Mouse (Mus musculus): ENCODE data around the gene Akap10.
"Not testable (repeated sequence)": the region's sequence is repeated elsewhere in the genome, so short reads cannot be mapped to it uniquely, and the experiment has no call there.

The Akap10 gene

DNA sequence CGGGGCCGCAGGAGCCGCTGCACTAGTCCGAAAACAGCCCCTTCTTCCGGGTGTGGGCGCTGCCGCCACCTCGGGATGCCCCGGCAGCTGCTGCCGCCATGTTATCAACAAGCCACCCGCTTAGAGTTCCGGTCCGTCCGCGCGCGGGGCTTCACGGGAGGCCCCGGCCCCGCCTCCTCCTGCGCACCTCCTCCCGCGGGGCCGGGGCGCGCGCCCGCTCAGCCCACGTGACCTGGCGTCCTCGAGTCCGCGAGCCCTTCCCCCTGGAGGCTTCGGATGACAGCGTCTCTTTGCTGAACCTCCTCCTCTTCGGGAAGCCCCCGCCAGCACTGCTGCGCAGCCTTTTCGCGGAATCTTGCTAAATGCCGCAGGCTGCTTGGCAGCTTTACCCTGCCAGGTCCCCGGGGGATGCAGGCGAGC is at the start of gene Akap10:
TSS of gene Akap10 (minus strand) at position 155 of the 420 bp plus-strand sequence.
- peak; percentile 95 for DNase-seq

- no peak for DNase-seq
Measured at GRCm38 (mm10) chr11:61975783-61976182, 45.7 kb upstream of the Akap10 start.

GRCm38 (mm10) chr11:61974106-61974707 is 44.2 kb upstream of the Akap10 start:
- no peak for DNase-seq

- DNase-seq: no peak
Measured at GRCm38 (mm10) chr11:61971441-61972221, 41.6 kb upstream of the Akap10 start.

DNA sequence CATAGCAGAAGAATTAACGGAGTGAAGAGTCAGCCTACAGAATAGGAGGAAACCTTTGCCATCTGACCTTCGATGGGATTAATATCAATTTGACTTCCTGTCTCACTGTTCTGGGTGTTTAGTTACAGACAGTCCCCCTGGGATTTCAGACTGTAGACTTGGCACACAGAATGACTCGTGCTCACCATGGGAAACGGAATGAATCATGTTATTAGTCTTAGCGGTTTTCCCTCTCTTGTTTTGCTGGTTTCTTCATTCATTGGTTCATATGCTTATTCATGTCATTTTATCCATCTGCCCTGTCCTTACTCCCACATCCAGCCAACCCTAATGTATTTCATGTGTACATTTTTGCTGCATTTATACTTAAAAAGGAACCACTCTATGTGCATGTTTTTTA is 40.8 kb upstream of the Akap10 start:
- DNase-seq: no peak

- no peak for DNase-seq
Measured at GRCm38 (mm10) chr11:61968875-61969274, 38.8 kb upstream of the Akap10 start.

DNA sequence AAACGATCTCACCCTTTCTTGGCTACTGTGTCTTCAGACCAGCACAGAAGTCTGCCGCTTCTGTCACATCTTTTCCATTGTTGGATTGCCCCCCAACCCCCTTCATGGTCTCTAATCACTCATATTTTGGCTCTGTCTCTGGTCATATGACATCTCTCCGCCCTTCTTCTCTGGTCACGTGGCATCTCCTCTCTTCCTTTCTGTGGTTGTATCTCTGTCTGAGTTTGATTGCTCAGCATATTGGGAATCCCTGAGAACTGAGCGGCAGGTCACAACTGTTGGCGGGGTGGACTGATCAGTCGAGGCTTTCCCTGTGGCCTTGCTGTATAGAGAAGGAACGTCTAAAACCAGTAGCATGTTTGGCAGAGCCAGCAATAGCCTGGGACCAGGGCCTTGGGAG is 37.0 kb upstream of the Akap10 start:
- DNase-seq: no peak

DNA sequence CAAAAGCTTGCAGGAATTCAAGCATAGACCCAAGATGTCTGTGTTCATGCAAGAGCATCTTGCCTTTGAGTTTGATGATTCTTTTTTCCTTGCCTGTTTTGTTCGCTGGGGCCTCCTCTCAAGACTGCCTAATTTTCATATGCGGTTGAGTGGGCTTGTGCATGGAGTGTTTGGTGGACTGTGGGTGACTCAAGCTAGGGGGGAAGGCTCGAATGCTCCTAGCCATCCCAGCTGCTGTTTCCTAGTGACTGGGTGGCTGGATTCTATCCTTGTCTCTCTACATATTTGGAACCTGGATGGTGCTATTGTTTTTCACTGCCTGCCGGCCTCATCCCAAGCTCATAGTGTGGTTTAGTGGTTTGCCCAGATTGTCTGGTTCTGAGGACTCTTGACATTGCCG is 34.6 kb upstream of the Akap10 start:
- DNase-seq: no peak

DNA sequence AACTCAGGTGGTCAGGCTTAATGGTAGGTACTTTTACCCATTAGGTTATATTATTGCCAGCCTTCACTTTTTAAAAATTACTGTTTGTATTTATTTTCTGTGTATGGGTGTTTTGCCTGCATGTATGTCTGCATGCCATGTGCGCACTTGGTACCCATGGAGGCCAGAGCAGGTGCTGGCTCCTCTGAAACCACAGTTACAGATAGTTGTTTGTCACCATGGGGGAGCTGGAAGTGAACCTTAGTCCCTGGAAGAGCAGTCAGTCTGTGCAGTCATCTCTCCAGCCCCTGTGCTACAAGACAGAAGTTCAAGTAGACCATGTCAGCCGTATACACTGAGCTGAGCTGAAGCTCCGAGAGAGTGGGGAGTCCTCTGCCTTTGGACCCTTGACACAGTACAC is 33.1 kb upstream of the Akap10 start:
- DNase-seq: no peak

- no peak for DNase-seq
Measured at GRCm38 (mm10) chr11:61962684-61963083, 32.6 kb upstream of the Akap10 start.

- no peak for DNase-seq
Measured at GRCm38 (mm10) chr11:61960096-61960495, 30.0 kb upstream of the Akap10 start.

GRCm38 (mm10) chr11:61958706-61959105 is 28.7 kb upstream of the Akap10 start:
- not testable (repeated sequence) for DNase-seq

GRCm38 (mm10) chr11:61957296-61957813 is 27.3 kb upstream of the Akap10 start:
- no peak for DNase-seq

GRCm38 (mm10) chr11:61956572-61957295 is 26.7 kb upstream of the Akap10 start, which contains the start of gene Specc1:
Specc1 (plus strand) TSS chr11:61956763.
- DNase-seq: peak; percentile 94

- no peak for DNase-seq
Measured at GRCm38 (mm10) chr11:61955951-61956350, 25.9 kb upstream of the Akap10 start.

DNA sequence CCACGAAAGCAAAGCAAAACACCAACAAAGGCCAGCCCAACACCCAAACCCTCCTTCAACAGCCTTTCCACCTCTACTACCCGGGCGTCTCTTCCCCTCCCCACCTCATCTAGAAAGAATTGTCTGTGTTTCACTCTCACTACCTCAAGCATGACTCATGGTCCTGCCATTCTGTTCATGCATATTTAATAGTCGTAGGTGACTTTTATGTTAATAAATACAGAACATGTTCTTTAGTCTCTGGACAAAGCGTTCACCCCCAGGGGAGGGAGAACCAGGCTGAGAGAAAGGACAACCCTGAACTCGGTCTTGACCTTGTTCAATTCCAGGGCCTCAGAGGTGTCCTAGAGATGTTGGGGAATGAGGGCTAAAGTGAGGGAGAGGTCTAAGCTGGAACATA is 25.1 kb upstream of the Akap10 start:
- DNase-seq: peak; percentile 35

- DNase-seq: peak; percentile 89
Measured at GRCm38 (mm10) chr11:61950632-61951031, 20.6 kb upstream of the Akap10 start.

DNA sequence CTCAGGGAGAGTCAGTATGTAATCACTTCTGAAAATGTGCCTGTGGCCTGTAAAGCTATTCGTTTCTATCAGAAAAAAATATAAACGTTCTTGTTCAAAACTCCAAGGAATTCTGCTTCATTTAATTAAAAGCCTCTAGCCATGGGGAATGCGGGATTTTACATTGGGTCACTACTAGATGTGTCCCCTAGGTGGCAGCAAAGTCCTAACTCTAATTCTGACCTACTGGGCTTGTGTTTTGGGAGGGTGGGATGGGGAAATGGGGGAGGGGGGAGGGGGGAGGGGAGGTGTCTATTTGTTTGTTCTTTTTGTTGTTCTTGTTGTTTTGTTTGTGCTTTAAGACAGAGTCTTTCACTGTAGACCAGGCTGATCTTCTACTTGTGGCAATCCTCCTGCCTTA is 19.3 kb upstream of the Akap10 start:
- peak; percentile 58 for DNase-seq

- no peak for DNase-seq
Measured at GRCm38 (mm10) chr11:61946608-61947007, 16.6 kb upstream of the Akap10 start.

DNA sequence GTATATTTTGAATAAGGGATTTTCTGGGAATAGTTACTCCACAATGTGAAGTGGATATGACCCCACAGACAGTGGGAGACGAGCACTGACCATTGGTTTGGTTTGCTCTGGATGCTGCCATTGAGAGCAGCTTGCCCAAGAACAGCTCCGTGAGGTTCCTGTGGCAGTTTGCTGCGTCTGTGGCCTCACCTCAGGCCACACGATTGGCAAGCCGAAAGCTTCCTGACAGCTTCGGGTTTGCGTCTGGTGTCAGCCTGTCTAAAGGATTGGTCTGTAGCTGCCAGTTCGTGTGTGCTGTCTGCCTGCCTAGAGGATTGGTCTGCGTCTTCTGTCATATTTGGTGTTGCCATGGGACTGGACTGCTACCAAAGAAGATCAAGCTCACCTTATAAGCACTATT is 14.4 kb upstream of the Akap10 start:
- DNase-seq: no peak

DNA sequence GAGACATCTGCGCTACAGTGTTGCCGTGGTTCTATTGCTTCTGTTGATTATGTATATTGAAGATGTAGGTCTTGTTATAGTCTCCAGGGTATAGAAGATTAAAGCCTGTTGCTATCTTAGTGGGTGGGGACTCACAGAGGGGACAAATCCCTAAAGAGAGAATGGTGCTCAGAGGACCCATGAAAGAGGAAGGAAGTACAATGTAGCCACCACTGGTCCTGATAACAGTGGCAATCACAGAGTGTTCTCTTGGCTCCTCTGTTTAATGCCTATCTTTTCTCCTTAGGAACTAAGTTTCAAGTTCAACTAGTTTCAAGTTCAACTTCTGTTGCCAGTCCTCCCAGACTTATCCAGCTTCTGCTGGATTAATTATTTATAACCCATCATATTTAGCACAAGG is 12.9 kb upstream of the Akap10 start:
- no peak for DNase-seq

- no peak for DNase-seq
Measured at GRCm38 (mm10) chr11:61937761-61938160, 7.7 kb upstream of the Akap10 start.

Data from kidney, adult 18-20 months (tissue).